Mouse (Mus musculus): ENCODE data around the gene Hist1h2ad. TPM values are rescaled to one million over a fixed set of nuclear protein-coding genes. Genes with fewer than 3 reads are reported as not detected.
"Not testable (repeated sequence)": the region's sequence is repeated elsewhere in the genome, so short reads cannot be mapped to it uniquely, and the experiment has no call there.

The Hist1h2ad gene
- total RNA-seq, 1 experiment from 2014 or later = 1.5 TPM

GRCm38 (mm10) chr13:23577835-23578234, 3.7 kb downstream of the Hist1h2ad start:
- no peak for ATAC-seq (replicated peaks; ENCODE audit: insufficient number of reproducible peaks, low FRiP score, low TSS enrichment, poor library complexity, severe bottlenecking)

GRCm38 (mm10) chr13:23581408-23582218, 7.4 kb downstream of the Hist1h2ad start, which contains the start of gene Hist1h4d:
Gene Hist1h4d (plus strand): TSS chr13:23581598.
- peak; percentile 92 for ATAC-seq (replicated peaks; ENCODE audit: insufficient number of reproducible peaks, low FRiP score, low TSS enrichment, poor library complexity, severe bottlenecking)

GRCm38 (mm10) chr13:23582219-23583056, 8.3 kb downstream of the Hist1h2ad start:
- no peak for ATAC-seq (replicated peaks; ENCODE audit: insufficient number of reproducible peaks, low FRiP score, low TSS enrichment, poor library complexity, severe bottlenecking)

- ATAC-seq (replicated peaks; ENCODE audit: insufficient number of reproducible peaks, low FRiP score, low TSS enrichment, poor library complexity, severe bottlenecking) = no peak
These were observed 9.3 kb downstream of the Hist1h2ad start for GRCm38 (mm10) chr13:23583387-23584068.

- ATAC-seq (replicated peaks; ENCODE audit: insufficient number of reproducible peaks, low FRiP score, low TSS enrichment, poor library complexity, severe bottlenecking) = no peak
These were observed 10.2 kb downstream of the Hist1h2ad start for GRCm38 (mm10) chr13:23584331-23584730.

- peak; percentile 64 for ATAC-seq (replicated peaks; ENCODE audit: insufficient number of reproducible peaks, low FRiP score, low TSS enrichment, poor library complexity, severe bottlenecking)
These were observed 10.9 kb downstream of the Hist1h2ad start for GRCm38 (mm10) chr13:23585029-23585441.

GRCm38 (mm10) chr13:23585442-23586098, 11.4 kb downstream of the Hist1h2ad start:
- ATAC-seq (replicated peaks; ENCODE audit: insufficient number of reproducible peaks, low FRiP score, low TSS enrichment, poor library complexity, severe bottlenecking) = peak; percentile 78

GRCm38 (mm10) chr13:23586099-23586939, 12.1 kb downstream of the Hist1h2ad start:
- ATAC-seq (replicated peaks; ENCODE audit: insufficient number of reproducible peaks, low FRiP score, low TSS enrichment, poor library complexity, severe bottlenecking) = no peak

GRCm38 (mm10) chr13:23586940-23587225, 12.7 kb downstream of the Hist1h2ad start:
- ATAC-seq (replicated peaks; ENCODE audit: insufficient number of reproducible peaks, low FRiP score, low TSS enrichment, poor library complexity, severe bottlenecking) = no peak

- ATAC-seq (replicated peaks; ENCODE audit: insufficient number of reproducible peaks, low FRiP score, low TSS enrichment, poor library complexity, severe bottlenecking) = no peak
These were observed 17.0 kb downstream of the Hist1h2ad start for GRCm38 (mm10) chr13:23591206-23591605.

GRCm38 (mm10) chr13:23591886-23592285, 17.7 kb downstream of the Hist1h2ad start:
- ATAC-seq (replicated peaks; ENCODE audit: insufficient number of reproducible peaks, low FRiP score, low TSS enrichment, poor library complexity, severe bottlenecking) = not testable (repeated sequence)

GRCm38 (mm10) chr13:23592614-23593013, 18.4 kb downstream of the Hist1h2ad start:
- ATAC-seq (replicated peaks; ENCODE audit: insufficient number of reproducible peaks, low FRiP score, low TSS enrichment, poor library complexity, severe bottlenecking) = no peak

- ATAC-seq (replicated peaks; ENCODE audit: insufficient number of reproducible peaks, low FRiP score, low TSS enrichment, poor library complexity, severe bottlenecking) = no peak
These were observed 19.0 kb downstream of the Hist1h2ad start for GRCm38 (mm10) chr13:23593051-23593770.

- ATAC-seq (replicated peaks; ENCODE audit: insufficient number of reproducible peaks, low FRiP score, low TSS enrichment, poor library complexity, severe bottlenecking) = no peak
These were observed 21.0 kb downstream of the Hist1h2ad start for GRCm38 (mm10) chr13:23595185-23595584.

GRCm38 (mm10) chr13:23595622-23596372, 21.6 kb downstream of the Hist1h2ad start:
- ATAC-seq (replicated peaks; ENCODE audit: insufficient number of reproducible peaks, low FRiP score, low TSS enrichment, poor library complexity, severe bottlenecking) = no peak

GRCm38 (mm10) chr13:23597957-23598356, 23.8 kb downstream of the Hist1h2ad start:
- ATAC-seq (replicated peaks; ENCODE audit: insufficient number of reproducible peaks, low FRiP score, low TSS enrichment, poor library complexity, severe bottlenecking) = peak; percentile 68; the same call in 1 of the 2 replicates
